Mouse (Mus musculus) left cerebral cortex, adult 11 months (tissue): Measurements from ENCODE around the gene Gm49027.

Experiments used
- DNase-seq: peaks from one replicate; pipeline ENCODE4 v3.0.0; 2022; ENCODE audit warnings: low spot score

Gm49027 gene

GRCm38 (mm10) chr5:123501973-123502372 is 23.3 kb downstream of the Gm49027 start:
- DNase-seq = no peak

- no peak for DNase-seq
Observed at GRCm38 (mm10) chr5:123499717-123500116, 25.6 kb downstream of the Gm49027 start.

DNA sequence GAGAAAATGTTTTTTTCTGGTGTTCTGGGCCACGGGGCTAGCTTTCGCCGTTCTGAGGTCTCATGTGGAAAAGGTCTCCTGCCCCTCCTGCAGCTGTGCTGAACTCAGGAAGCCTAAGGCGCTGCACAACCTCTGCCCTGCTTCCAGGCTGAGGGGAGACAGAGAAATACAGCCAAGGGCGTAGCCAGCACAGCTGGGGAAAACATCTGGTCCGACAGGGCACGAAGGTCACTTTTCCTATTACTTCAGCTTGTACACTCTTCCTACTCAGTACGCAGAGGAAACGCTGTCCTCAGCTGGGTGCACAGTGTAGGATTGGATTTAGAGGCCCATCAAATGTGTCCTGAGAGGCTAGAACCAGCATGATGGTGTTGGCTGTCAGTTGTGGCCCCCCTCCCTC is 35.4 kb downstream of the Gm49027 start:
- DNase-seq = no peak

- DNase-seq = no peak
Observed at GRCm38 (mm10) chr5:123489112-123489785, 36.0 kb downstream of the Gm49027 start, which contains the start of the genes Lrrc43 and Il31. Gene Lrrc43 (plus strand): TSS chr5:123489305. Gene Il31 (minus strand): TSS chr5:123489489.

DNA sequence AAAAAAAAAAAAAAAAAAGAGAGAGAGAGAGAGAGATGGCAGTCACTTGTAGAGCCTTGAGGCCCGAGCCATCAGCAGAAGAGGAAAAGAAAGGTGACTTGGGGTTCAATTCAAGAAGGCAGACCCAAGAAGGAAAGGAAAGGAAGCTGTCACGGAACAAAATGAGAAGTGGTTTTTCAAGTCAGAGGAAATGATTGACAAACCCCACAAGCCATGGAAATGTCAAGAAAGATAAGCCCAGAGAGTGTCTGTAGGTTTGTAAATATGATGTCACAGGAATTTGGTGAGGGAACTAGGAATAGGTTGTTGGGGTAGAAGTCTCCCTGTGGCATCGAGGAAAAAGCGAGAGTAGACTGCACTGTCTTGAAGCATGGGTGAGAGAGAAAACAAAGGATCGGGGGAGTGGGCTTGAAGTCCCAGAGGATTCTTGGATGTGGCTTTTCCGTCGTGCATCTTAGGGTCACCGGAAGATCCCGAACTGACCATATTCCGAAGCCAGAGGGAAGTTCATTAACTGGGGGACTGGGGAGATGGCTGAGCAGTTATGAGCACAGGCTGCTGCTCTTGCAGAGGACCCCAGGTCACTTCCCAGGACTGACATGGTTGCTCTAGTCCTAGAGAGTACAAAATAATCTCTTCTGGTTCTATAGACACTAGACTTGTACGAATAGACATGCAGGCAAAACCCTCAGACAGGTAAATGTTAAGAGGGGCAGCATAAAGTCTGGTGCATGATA is 37.5 kb downstream of the Gm49027 start:
- no peak for DNase-seq

GRCm38 (mm10) chr5:123473817-123474216 is 51.5 kb downstream of the Gm49027 start:
- DNase-seq = no peak

DNA sequence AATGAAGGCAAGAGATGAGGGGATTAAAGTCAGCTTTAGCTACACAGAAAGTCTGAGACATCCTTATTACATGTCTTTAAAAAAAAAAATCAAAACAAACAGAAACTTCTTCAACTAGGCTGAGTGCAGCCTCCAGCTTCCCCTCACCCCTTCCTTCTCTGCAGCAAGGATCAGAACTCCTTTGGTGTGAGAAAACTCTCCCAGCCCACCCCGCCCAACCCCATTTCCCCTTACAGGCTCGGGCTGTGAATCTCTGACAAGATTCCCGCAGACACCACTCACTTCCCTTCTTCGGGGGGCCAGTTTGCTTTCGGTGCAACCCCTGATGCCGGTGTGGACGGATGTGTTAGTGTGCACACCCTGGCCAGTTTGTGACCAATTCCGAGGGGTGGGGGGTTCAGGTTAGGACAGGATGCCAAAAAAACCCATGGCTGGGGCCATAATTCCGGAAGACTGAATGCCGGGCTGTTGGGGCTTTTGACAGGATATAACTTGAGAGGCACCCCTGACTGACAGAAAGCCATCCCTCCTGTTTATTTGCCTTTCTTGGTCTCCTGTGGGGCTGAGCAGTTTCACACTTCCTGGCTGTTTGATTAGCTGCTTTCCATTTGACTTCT is 54.4 kb downstream of the Gm49027 start:
- DNase-seq = no peak

DNA sequence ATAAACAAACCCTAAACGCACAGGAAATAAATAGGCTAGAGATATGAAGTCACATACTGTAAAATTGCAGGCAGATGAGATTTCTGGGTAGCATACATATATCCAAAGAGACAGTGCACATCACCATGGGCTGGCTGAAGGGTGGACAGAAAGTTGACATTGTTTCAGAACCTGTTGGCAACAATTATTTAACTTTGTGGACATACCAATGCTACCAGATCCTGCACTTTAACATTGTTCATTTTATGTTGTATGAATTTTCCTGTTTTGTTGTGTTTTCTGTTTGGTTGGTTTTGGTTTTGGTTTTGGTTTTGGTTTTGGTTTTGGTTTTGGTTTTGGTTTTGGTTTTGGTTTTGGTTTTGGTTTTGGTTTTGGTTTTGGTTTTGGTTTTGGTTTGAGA is 60.6 kb downstream of the Gm49027 start:
- no peak for DNase-seq
